Mouse (Mus musculus) E14TG2a.4 (cell line): ENCODE measurements around the gene Wdr62.

Experiments
- CTCF ChIP-seq: conservative IDR thresholded peaks from 2 replicates; pipeline ENCODE4 v1.5.1; 2014; ENCODE audit warnings: low read length
- POU5F1 ChIP-seq: IDR thresholded peaks from 2 replicates; pipeline ENCODE4 v1.6.1; 2014; ENCODE audit warnings: low read length, borderline replicate concordance

GRCm38 (mm10) chr7:30309395-30310129 is 29.3 kb upstream of the Wdr62 start:
- TF ChIP-seq CTCF, result no peak
- TF ChIP-seq POU5F1, result no peak
